Mouse (Mus musculus) megakaryocyte, embryonic 14.5 days (primary cell): ENCODE measurements around the gene Rtca.

Source experiments
- FLI1 ChIP-seq: IDR thresholded peaks from 2 replicates; pipeline ENCODE4 v1.6.1; 2012; ENCODE audit warnings: low read length, inconsistent platforms, mixed read lengths
- GATA1 ChIP-seq: IDR thresholded peaks from 3 replicates; pipeline ENCODE4 v1.6.1; 2012; ENCODE audit warnings: mixed read lengths, low read length, inconsistent platforms, borderline replicate concordance

GRCm38 (mm10) chr3:116529741-116530140 lies 21.7 kb upstream of the Rtca start:
- TF ChIP-seq GATA1 (no peak), FLI1 (no peak)
